Mouse (Mus musculus) cerebellum, adult 2 months (tissue): ENCODE measurements around the gene Olfr373. TPM values are rescaled to one million over a fixed set of nuclear protein-coding genes. Genes with fewer than 3 reads are reported as not detected.

Experiments
- DNase-seq, 2 experiments: peaks; one replicate each; pipeline ENCODE4 v3.0.0; 2021
- H3K27ac ChIP-seq: fragments of 200-500 bp; 2 replicates; pipeline ENCODE4 v1.5.1; 2012; ENCODE audit warnings: low read length, control low read depth, inconsistent platforms; ENCODE audit not compliant: insufficient read depth
- H3K27me3 ChIP-seq: fragments of 200-500 bp; 2 replicates; pipeline ENCODE4 v1.6.1; 2012; ENCODE audit warnings: inconsistent platforms, mild to moderate bottlenecking, low read length, moderate library complexity; ENCODE audit not compliant: control insufficient read depth, insufficient read depth
- H3K4me1 ChIP-seq: fragments of 200-500 bp; 2 replicates; pipeline ENCODE4 v1.6.1; 2011; ENCODE audit warnings: low read length; ENCODE audit not compliant: control insufficient read depth, insufficient read depth
- H3K4me3 ChIP-seq: fragments of 200-500 bp; replicated peaks from 2 replicates; pipeline ENCODE3; 2011; ENCODE audit warnings: mild to moderate bottlenecking, low read depth, low read length, control low read depth; ENCODE audit not compliant: insufficient read depth
- CTCF ChIP-seq: fragments of 200-500 bp; IDR thresholded peaks from 2 replicates; pipeline ENCODE4 v1.5.1; 2011; ENCODE audit warnings: low read depth, mild to moderate bottlenecking, control low read depth, low read length, moderate library complexity, borderline replicate concordance; ENCODE audit not compliant: insufficient read depth
- POLR2A ChIP-seq: fragments of 200-500 bp; IDR thresholded peaks from 2 replicates; pipeline ENCODE4 v1.6.1; 2011; ENCODE audit warnings: low read length, control low read depth, borderline replicate concordance; ENCODE audit not compliant: insufficient read depth
- WGBS: fragments of 180-500 bp; shearing (Covaris S2); methylation state at CpG from one replicate; pipeline ENCODE4 v1.1.7; 2018; 5-methylcytosine and 5-hydroxymethylcytosine counted together
- polyA plus RNA-seq: library from polyadenylated mRNA; depleted of rRNA; stranded (reverse); fragments of >200 nt; gene quantifications from 2 replicates; pipeline ENCODE4 v1.2.3, GENCODE M21; 2012

Gene Olfr373
- polyA plus RNA-seq, 1 experiment, result not detected

GRCm38 (mm10) chr8:72131251-72131650 is 48.3 kb downstream of the Olfr373 start:
- Histone ChIP-seq H3K4me3 (no peak overlapping the region), H3K27ac (no peak overlapping the region), H3K27me3 (no peaks in the 10 kb centered on the region), H3K4me1 (no peaks in the 10 kb centered on the region)
- no peak for DNase-seq
- TF ChIP-seq CTCF, result no peak
- no peak for TF ChIP-seq POLR2A
- WGBS, result 93% methylated on average over 2 of the region's 2 CpGs

- Histone ChIP-seq H3K27me3 (no peaks in the 10 kb centered on the region), H3K27ac (no peak overlapping the region), H3K4me3 (no peak overlapping the region), H3K4me1 (no peaks in the 10 kb centered on the region)
- no peak for DNase-seq
- TF ChIP-seq POLR2A (no peak), CTCF (no peak)
- WGBS, result 87% methylated on average over 2 of the region's 2 CpGs
Measured at GRCm38 (mm10) chr8:72131901-72132300, 48.9 kb downstream of the Olfr373 start.

GRCm38 (mm10) chr8:72132417-72132816 is 49.4 kb downstream of the Olfr373 start:
- WGBS, result 83% methylated on average over 1 of the region's 1 CpGs
- no peaks in the 10 kb centered on the region for H3K4me1 ChIP-seq
- H3K27ac ChIP-seq, result no peak overlapping the region
- H3K4me3 ChIP-seq, result no peak overlapping the region
- no peak for DNase-seq
- H3K27me3 ChIP-seq, result no peaks in the 10 kb centered on the region
- no peak for TF ChIP-seq CTCF
- no peak for TF ChIP-seq POLR2A

GRCm38 (mm10) chr8:72132891-72133290 is 49.9 kb downstream of the Olfr373 start:
- TF ChIP-seq CTCF, result no peak
- no peak for TF ChIP-seq POLR2A
- H3K4me1 ChIP-seq, result no peaks in the 10 kb centered on the region
- H3K4me3 ChIP-seq, result no peak overlapping the region
- no peak overlapping the region for H3K27ac ChIP-seq
- WGBS, result 88% methylated on average over 1 of the region's 1 CpGs
- no peaks in the 10 kb centered on the region for H3K27me3 ChIP-seq
- DNase-seq, result no peak

GRCm38 (mm10) chr8:72133507-72133906 is 50.5 kb downstream of the Olfr373 start:
- no peak for DNase-seq
- Histone ChIP-seq H3K4me3 (no peak overlapping the region), H3K27ac (no peak overlapping the region), H3K27me3 (no peaks in the 10 kb centered on the region), H3K4me1 (no peaks in the 10 kb centered on the region)
- TF ChIP-seq CTCF (no peak), POLR2A (no peak)
- 76% methylated on average over 1 of the region's 1 CpGs for WGBS

- Histone ChIP-seq H3K4me3 (peak within 1 kb of the TSS; percentile 74), H3K4me1 (no peaks in the 10 kb centered on the region), H3K27ac (peak within 1 kb of the TSS; percentile 66), H3K27me3 (no peaks in the 10 kb centered on the region)
- peak; percentile 77 to 79 for DNase-seq
- WGBS, result under 1% methylated on average over 47 of the region's 49 CpGs
- TF ChIP-seq POLR2A (peak; percentile 33), CTCF (no peak)
Measured at GRCm38 (mm10) chr8:72134756-72135445, 51.9 kb downstream of the Olfr373 start, which contains the start of gene Tpm4. Gene Tpm4 (plus strand): TSS chr8:72134975.

GRCm38 (mm10) chr8:72135446-72136301 is 52.7 kb downstream of the Olfr373 start:
- TF ChIP-seq POLR2A (no peak), CTCF (no peak)
- DNase-seq, result peak; percentile 39 to 51
- peak overlapping the region; percentile 28; the same call in 1 of the 2 replicates for H3K27ac ChIP-seq

More at GRCm38 (mm10) chr8:72135446-72136301, 52.7 kb downstream of the Olfr373 start:
- H3K4me1 ChIP-seq, result no peaks in the 10 kb centered on the region
- no peaks in the 10 kb centered on the region for H3K27me3 ChIP-seq
- WGBS, result under 1% methylated on average over 62 of the region's 62 CpGs
- peak overlapping the region; percentile 74 for H3K4me3 ChIP-seq
